Mouse (Mus musculus) ovary, postnatal 10 days (tissue): ENCODE data around the gene Tspan14.
A peak's percentile ranks its signal among the peaks of the same experiment; 100 is the strongest.

Experiments used
- DNase-seq: peaks from one replicate; pipeline ENCODE4 v3.0.0; 2022; ENCODE audit warnings: low spot score

The Tspan14 gene

DNA sequence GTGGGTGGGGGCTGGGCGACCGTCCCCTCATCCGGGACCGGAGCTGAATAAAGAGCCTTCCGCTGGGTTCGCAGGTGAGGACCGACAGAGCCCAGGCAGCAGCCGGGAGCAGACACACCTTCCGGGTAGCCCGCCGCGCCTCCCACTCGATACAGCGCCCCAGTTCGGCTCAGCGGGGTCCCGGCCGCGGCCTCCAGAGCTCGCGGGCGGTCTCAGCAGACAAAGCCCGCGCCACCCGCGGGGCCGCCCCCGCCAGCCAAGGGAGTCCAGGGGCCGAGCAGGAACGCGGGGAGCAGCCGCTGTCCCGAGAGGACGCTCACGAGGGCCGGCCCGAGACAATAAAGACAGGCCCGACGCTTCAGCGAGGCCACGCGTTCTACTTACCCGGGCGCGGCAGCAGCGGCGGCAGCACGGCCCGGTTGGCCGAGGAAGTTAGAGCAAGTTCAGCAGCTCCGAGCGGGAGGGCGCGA lies at the start of gene Tspan14:
Gene Tspan14 (minus strand): TSS at position 416 of the 470 bp plus-strand sequence.
- no peak for DNase-seq

DNA sequence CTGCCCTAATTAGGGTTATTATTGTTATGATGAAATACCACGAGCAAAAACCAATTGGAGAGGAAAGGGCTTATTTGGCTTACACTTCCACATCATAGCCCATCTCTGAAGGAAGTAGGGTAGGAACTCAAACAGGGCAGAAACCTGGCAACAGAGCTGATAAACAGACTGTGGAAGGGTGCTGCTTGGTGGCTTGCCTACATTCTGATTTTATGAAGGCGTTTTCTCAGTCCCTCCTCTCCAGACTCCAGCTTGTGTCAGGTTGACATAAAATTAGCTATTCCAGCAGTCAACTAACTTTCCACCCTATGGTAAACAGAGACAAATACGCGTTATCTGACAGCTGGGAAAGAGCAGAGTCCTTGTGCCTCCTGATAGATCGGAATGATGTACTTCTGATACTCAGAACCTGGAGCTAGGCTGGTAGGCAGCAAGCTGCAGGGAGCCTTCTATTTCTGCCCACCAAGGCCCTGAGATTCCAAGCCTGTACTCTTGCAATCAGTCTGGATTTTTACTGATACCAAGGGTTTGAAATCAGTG lies 48.2 kb upstream of the Tspan14 start:
- no peak for DNase-seq

DNA sequence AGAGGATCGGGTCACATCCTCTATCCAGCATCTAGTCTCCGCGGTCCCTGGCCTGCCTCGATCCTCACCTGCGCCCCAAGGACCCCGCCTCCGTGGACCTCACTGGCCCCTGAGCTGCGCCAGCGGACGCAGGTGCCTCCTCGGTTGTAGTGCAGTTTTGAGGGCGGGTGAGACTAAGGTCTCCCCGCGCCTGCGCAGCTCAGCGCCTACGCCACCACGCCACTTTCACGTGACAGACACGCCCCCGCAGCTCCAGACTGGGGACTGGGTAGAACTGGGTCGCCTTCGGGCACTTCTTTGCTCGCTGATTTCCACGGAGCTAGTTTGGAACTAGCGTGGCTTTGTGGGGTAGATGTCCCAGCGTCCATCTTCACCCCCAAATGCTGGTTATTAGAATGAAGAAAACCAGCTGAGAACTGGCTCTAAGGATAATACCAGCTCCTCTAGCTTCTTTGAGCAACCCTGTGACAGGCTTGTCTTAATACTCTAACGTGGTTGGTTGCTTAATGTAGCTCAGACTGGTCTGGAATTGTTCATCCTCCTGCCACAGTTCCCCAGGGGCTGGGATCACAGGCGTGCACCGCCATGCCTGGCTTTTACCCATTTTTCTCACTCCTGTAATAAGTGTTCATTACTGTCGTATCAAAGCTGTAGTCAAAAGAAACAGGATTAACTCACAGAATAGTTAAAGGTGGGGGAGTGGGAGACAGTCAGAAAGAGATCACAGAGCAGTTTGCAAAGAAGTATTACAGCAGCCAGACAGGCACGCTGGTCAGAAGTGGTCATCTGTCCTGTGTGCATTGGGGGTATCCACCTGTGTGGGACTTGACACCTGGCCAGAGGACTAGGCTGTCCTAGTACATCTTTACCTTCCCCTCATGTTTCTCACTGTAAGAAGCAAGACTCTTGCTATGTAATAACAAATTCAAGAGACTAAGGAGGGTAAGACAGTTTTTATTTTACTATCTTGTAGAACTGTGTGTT lies 47.3 kb upstream of the Tspan14 start, which contains the start of gene Fam213a:
Gene Fam213a (minus strand): TSS at position 159 of the 984 bp plus-strand sequence.
- peak; percentile 68 for DNase-seq

DNA sequence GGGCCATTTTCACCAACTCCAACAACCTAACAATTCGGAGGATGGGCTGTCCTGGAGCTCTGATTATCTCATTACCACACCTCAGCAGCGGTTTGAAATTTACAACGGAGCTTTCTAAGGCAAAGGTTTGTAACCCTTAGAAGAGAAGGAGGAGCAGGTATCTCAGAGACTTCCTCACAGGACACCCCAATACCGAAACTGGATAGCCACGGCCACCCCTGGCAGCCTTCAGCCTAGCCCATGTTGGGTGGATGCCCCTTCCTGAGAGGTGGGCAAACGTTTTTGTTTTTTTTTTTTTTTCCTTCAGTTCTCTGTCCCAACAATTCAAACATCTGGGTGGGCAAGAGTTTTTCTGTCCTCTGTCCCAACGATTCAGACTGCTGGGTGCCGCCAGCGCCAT lies 46.5 kb upstream of the Tspan14 start:
- DNase-seq, result no peak

DNA sequence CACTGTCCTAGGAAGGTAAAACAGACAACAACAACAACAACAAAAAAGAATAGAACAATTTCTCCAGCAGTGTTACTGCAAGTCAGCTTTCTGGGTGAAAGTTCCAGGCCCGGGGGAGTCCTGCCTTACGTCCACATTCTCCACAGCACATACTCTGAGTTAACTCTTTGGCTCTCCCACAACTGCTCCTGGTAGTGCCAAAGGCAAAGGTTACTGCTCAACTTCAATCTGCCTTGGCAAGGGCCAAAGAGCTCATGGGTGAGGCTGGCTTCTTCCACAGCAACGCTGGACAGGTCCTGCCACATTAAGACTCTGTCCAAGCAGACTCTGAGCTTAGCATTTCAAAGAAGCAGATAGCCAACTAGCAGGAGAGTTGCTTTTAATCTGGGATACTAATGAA lies 45.3 kb upstream of the Tspan14 start:
- no peak for DNase-seq

DNA sequence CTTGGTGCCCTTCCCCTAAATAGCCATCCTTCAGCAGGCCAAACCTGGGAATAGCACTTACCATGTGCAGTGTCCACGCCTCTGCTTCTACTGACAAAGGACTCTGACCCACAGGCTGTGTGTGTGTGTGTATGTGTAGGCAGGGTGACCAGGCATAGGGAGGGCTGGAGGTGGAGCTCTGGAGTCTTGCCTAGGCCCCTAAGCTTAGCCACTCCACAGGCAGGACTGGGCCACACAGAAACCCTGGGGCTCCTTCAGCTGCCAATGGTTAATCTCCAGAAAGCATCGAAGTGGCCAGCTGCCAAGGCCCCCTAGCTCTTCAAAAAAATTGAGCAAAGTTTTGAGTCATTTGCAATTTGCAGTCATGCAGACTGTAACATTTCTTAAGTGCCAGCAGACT lies 41.5 kb upstream of the Tspan14 start:
- no peak for DNase-seq

DNA sequence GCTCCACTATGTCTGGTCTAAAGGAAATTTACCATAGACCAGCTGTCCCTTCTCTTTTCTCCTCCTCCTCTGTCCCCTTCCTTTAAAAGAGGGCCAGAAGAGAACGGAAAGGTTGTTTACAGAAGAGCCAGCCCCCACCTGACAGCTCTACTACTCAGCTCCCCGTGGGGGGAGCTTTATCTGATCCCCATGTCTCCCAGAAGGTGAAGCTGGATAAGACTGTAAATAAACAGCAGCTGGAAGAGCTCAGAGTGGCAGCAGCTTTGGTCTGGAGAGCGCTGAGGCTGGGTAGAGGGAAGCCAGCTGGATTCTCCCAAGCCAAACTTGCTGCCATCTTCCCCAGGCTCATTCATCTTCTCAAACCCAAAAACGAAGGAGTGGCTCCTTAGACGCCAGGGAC lies 41.0 kb upstream of the Tspan14 start:
- no peak for DNase-seq

DNA sequence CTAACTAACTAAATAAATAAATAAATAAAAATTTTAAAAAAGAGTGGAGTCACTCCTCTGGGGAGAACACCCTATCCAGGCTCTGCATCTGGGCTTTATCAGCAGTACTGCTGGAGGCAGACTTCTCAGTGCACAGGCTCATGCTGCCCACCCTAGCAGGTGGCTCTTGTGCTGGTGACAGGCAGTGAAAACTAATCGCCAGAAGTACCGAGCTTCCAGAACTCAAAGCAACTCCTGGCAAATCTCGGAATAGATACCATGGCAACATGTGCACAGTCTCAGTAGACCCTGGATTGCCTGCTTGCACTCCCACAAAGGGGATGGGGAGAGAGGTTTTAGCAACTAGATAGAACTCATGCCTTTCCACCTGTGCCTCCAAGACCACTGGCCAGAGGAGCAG lies 40.3 kb upstream of the Tspan14 start:
- no peak for DNase-seq

DNA sequence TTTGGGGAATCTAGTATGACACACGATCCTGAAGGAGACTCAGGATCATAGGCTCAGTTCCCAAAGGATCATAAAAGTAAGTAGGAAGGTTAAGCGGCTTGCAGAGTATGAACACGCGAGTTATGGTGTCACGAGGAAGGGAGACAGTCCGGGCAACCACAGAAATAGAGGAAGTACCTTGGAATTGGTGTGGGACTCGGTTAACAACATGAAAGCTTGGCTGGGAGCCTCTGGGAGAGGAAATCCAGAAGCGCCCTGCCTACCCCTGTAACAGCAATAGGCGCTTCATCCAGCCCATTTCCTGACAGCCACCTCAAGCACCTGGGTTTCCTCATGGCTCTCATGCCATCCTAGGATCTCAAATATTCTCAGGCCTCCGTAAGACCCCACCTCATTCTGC lies 39.7 kb upstream of the Tspan14 start:
- DNase-seq, result no peak

DNA sequence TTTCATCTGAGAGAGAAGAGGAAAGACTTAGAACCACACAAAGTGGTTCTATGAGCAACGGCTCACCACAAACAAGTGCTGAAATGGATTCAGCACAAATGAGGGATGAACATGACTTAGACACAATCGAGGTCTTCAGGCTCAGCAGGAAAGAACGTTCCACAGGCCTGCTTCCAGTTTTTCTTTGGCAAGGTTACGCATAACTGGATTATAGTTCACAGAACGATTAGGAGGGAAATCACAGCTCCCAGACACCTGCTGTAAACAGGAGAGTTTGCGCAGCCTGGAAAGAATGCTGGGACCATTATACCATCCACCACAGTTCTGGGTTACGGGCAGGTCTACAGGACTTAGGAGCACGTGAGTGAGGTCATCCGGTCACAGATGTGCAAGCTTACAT lies 39.1 kb upstream of the Tspan14 start:
- no peak for DNase-seq

DNA sequence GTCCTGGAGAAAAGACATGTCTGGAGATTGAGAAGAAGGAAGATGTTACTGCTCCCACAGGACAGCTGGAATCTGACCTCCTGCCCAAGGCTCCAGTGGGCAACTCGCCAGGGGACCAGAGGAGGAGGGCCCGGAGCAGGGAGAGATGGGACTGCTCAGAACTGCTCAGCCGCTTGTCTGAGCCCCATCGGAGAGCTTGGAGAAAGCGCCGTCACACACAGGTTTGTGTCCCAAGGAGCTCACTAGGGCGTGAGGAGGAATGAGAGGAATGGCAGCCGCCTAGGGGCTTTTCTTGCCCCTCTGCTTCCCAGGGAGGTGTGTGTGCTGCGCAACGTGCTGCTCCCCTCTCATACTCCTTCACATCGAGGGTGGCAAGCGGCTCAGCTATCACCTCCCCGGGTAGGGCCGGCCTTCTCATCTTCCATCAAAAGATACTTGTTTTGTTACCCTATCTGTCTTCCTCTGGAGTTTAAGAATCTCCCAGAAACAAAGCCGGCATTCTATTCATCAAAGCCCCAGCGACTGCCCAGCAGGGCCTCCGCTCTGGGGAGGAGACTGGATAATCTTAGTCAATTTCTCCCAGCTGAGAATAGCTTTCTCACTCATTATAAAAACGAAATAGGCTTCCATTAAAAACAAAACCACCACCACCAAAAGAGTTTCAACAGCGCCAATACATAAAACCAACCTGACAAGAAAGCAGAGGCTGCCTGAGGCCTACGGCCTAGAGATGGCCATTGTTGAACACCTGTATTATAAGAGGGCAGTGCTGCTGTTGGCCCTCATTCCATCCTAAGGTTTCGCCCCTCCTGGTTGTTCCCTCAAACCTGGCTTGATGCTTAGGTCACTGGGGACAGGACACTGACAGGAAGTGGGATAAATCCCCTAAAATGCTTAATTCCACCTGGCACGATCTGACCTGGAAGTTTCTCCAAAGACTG lies 37.9 kb upstream of the Tspan14 start:
- peak; percentile 56 for DNase-seq

DNA sequence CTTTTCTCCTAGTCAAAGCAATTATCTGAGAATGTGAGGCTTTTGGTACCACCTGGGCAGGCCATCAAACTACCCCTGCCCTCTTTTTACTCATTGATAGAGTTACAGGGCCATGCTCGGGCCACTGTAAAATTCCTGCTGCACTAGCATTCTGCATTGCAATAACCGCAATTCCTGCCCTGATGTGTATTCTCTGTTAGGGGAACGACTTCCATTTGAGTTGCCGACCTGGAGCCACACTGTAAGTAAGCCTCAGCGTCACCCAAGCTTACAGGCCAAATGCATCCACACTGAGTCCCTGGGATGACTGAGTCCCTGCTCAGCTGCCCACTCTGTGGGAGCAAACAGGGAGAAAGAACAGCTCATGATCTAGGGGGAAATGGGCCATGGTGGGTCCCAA lies 35.0 kb upstream of the Tspan14 start:
- no peak for DNase-seq

DNA sequence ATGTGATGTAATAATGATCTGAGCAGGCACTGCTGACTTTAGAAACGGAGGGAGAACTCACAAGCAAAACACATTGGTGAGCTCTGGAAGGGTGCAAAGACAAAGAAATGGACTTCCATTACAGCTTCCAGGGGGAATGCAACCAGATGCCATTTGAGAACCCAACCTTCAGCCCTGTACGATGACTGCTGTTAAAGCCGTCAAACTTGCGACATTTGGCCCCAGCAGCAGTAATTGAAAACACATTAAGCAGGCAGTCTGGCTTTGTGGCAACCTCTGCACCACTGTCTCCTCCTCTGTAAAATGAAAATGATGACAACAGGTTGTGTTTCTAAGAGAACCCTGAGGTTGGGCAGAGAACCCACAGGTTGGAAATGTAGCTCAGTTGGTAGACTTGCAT lies 34.2 kb upstream of the Tspan14 start:
- no peak for DNase-seq

DNA sequence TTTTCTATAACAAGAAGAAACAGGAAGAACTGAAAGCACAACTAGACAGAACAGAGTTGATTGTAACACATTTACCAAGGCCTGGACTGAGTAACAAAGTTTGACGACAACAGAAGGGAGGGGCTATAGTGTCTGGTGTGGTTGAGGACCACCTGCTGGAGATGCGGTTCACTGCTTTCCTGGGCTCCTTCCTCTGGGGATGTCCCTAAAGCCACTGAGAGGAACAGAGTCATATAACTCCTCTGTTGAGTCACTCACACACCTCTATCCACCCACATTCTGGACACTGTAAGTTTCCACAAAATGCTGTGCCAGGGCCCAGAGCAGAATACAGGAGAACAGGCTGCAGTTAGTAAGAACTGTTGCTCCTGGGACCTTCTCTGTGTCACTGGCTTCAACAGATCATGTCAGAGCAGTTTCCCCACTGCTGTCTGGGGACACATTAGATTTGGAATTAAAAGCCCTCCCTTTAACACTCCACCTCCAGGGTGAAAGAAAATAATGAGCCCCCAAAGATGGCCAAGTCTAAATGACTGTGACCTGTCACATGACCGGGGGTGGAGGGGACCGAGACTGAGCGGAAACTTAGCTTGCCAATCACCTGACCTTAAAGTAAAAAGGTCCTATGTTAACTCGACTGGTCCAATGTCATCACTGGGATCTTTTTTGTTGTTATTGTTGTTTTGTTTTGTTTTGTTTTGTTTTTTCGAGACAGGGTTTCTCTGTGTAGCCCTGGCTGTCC lies 33.5 kb upstream of the Tspan14 start:
- no peak for DNase-seq

DNA sequence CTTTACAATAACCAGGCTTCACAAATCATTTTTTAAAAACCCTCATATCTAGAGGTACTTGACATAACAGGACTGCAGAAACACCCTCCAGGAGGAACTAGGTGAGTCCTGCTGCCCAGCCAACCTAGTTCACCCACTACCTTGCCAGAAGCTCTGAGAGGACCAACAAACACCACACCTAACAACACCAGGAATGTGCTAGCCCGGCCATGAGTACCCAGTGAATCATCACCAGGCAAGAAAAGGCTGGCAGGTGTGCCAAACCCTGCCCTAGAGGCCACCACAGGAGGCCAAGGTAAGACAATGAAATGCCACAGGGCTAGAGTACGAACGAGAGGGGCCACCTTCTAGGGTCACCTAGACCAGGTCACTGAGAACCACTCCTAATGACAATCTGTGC lies 29.6 kb upstream of the Tspan14 start:
- DNase-seq, result no peak

DNA sequence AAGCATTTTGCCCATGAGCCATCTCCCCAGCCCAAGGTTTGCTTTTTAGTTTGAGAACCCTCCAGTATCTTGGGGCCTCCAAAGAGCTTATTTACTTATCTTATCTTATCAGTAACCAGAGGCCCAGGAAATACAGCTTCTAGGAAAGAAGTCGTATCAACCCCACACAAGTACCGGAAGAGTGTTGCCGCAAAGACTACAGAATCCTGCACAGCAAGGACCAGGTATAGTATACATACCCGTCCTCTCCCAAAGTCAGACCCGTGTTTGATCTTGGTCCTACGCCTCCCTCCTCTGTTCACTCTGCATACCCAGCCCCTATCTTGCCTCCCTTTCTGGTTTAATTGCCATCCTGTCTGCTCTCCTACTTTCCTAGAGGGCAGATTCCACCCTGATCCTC lies 25.9 kb upstream of the Tspan14 start:
- DNase-seq, result no peak

DNA sequence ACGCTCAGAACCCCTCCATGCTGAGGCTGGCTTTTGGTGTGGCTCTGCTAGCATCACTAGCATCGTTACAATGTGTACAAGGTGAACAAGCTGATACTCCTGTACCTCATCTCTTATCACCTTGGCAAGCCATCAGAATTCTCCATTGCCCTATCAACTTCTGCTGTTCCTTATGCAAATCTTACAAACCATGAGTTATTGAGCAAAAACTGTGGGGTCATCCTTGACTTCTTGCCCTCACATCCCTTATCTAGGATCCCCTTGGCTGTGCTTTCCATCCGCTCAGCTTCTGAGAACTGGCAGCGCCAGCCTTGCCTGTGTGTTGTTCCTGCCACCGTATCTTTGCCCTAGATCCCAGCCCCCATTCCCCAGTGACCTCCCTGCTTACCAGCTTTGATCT lies 22.2 kb upstream of the Tspan14 start:
- DNase-seq, result no peak

DNA sequence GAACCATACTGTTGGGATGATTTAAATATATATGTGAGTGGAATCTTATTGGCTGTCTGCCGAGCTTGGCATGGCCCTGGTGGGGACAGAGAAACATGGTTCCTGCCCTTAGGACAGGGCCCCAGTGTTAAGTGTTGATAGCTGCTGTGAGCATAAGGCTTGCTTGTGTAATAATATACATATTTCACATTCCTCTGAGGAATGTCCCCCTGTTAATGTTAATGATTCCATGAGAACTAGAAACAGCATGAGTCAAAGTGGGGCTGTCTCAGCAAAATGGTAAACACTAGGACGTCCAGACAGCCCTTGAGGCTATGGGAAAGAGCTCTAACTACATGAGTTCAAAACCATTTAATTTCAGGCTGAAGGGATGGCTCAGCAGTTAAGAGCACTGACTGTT lies 20.6 kb upstream of the Tspan14 start:
- no peak for DNase-seq

DNA sequence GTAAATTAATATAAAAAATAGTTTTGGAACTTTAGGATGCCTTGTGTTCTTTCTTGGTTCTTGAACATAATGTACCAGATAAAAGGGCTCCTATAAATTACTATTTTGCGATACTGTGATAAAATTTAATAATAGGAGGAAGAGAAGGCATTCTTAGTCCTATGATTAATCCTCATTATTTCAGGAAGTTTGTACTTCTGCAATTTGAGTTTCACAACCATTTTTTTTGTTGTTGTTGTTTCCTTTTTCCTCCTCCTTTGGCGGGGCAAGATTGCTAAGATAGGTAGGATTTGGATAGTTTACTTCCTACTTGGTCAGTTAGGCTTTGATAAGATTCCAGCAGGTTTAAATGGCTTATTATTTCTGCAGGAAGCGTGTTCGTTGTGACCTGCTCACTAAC lies 19.0 kb upstream of the Tspan14 start:
- no peak for DNase-seq

DNA sequence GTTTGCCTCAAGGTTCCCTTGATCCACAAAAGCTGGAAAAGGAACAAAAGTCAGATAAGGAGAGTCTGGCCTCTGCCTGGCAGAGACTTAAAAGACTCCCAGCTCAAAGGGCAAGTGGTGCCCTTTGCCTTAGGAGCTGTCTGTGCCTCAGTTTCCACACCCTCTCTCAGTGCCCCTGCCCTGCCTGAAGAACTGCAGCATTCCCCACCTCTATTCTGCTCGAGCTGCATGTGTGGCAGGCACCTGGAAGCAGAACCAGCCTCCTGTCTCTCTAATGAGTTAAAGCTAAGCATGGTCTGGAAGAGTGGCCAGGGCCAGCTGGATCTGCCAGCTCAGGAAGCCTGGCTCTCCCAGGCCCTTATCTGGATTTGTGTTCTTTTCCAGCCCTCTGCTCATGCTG lies 13.1 kb upstream of the Tspan14 start:
- no peak for DNase-seq

DNA sequence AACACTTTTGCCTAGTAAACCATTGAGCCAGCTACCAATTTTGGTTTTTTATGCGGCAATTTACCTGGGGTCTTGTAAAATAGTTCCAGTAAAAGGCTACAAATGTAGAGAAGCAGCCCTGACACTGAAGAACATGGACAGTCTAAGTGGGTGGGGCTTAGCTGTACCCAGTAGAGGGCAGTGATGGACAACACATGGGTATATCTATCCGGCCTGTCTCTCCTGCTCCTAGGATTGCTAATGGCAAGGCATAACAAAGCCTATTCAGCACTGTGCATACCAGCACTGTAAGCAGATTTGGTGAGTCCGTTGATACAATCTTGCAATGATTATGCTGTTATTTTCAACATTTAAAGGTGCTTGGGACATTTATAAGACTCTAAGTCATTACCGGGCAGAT lies 12.4 kb upstream of the Tspan14 start:
- no peak for DNase-seq
